Mouse (Mus musculus) spleen, postnatal 4 days (tissue): ENCODE results near the gene Adora2a.
"Not testable (repeated sequence)": the region's sequence is repeated elsewhere in the genome, so short reads cannot be mapped to it uniquely, and the experiment has no call there.

Experiments used
- DNase-seq, 2 experiments: peaks; one replicate each; pipeline ENCODE4 v3.0.0; 2022; ENCODE audit warnings: low spot score in 2 of 2

The Adora2a gene

GRCm38 (mm10) chr10:75345265-75345664, 28.6 kb downstream of the Adora2a start:
- no peak for DNase-seq

- no peak for DNase-seq
Observed at GRCm38 (mm10) chr10:75350564-75350963, 33.9 kb downstream of the Adora2a start.

GRCm38 (mm10) chr10:75352541-75352940, 35.9 kb downstream of the Adora2a start:
- no peak for DNase-seq

GRCm38 (mm10) chr10:75353838-75354241, 37.2 kb downstream of the Adora2a start:
- DNase-seq, result not testable (repeated sequence)

GRCm38 (mm10) chr10:75355341-75355740, 38.7 kb downstream of the Adora2a start:
- no peak for DNase-seq

- DNase-seq, result not testable (repeated sequence)
Observed at GRCm38 (mm10) chr10:75364214-75364690, 47.6 kb downstream of the Adora2a start.

GRCm38 (mm10) chr10:75364796-75365195, 48.1 kb downstream of the Adora2a start:
- DNase-seq, result no peak

- DNase-seq, result no peak
Observed at GRCm38 (mm10) chr10:75365231-75365633, 48.6 kb downstream of the Adora2a start.

- DNase-seq, result not testable (repeated sequence)
Observed at GRCm38 (mm10) chr10:75373655-75374351, 57.1 kb downstream of the Adora2a start.

GRCm38 (mm10) chr10:75378688-75379087, 62.0 kb downstream of the Adora2a start:
- DNase-seq, result no peak
